ENCODE assay signal across 1 mouse cellular context in genomic region chr2:163356113-163356840, GRCm38 (mm10).
TF ChIP-seq lines count a peak whose summit lies in the region.

No protein-coding gene starts in this region.

TF ChIP-seq in MEL, 35 proteins besides CTCF, POLR2A, EP300 and RAD21 (continued from another document):
- TF ChIP-seq POLR2AphosphoS5 (IDR thresholded peaks at IDR 0.05; ENCODE audit: borderline replicate concordance, low read depth, low read length), result no peak
- TF ChIP-seq CHD1 (IDR thresholded peaks at IDR 0.05; ENCODE audit: low read depth, low read length), result no peak
- no peak for TF ChIP-seq GATA1 (IDR thresholded peaks at IDR 0.05; ENCODE audit: low read depth, low read length)
- TF ChIP-seq POLR2AphosphoS2 (IDR thresholded peaks at IDR 0.05; ENCODE audit: low read length), result peak; percentile 73; the same call in 1 of the 2 replicates
- TF ChIP-seq MAZ (IDR thresholded peaks at IDR 0.05; ENCODE audit: low read depth, low read length), result 0 out of 2 replicates have a peak, but pooled peaks have one; percentile 33
- peak; percentile 98 for TF ChIP-seq MAX (IDR thresholded peaks at IDR 0.05; ENCODE audit: low read length)
- peak; percentile 80 for TF ChIP-seq ZMIZ1 (IDR thresholded peaks at IDR 0.05; ENCODE audit: low read depth, low read length)
- peak; percentile 40; the same call in 1 of the 2 replicates for TF ChIP-seq MXI1 (IDR thresholded peaks at IDR 0.05; ENCODE audit: low read depth, low read length)
- no peak for TF ChIP-seq ZKSCAN1 (IDR thresholded peaks at IDR 0.05; ENCODE audit: low read depth, low read length)
- TF ChIP-seq BHLHE40 (IDR thresholded peaks at IDR 0.05; ENCODE audit: borderline replicate concordance, low read depth, low read length), result peak; percentile 35; the same call in 1 of the 2 replicates
- peak; percentile 78 for TF ChIP-seq TAL1 (IDR thresholded peaks at IDR 0.05; ENCODE audit: low read length)
- peak; percentile 91 for TF ChIP-seq NELFE (IDR thresholded peaks at IDR 0.05; ENCODE audit: low read depth, low read length)
- no peak for TF ChIP-seq JUND (IDR thresholded peaks at IDR 0.05; ENCODE audit: low read depth, low read length)
TF ChIP-seq in MEL: peak in this region for 19.
